In genomic region chr10:68071041-68071440, GRCm38 (mm10) we compare ENCODE assay signal across 24 mouse cellular contexts.
"Had no signal": no experiment of that assay in that cellular context is flagged by ENCODE, and none has a peak within 500 bp of the region (broad histone marks: within the 10 kb centered on the region; RNA-seq: fewer than 3 reads in every experiment).

No protein-coding gene starts in this region.

- ATAC-seq: midbrain, embryonic 13.5 days; midbrain, embryonic 16.5 days had no signal

- H3K27me3 ChIP-seq: kidney, embryonic 15.5 days; limb, embryonic 12.5 days; limb, embryonic 15.5 days; lung, embryonic 15.5 days; megakaryocyte, embryonic 14.5 days; midbrain, embryonic 13.5 days; neural tube, embryonic 13.5 days; stomach, embryonic 15.5 days had no signal

- H3K4me2 ChIP-seq: kidney, embryonic 15.5 days; limb, embryonic 12.5 days; limb, embryonic 15.5 days; lung, embryonic 15.5 days; midbrain, embryonic 13.5 days; neural tube, embryonic 13.5 days; stomach, embryonic 15.5 days had no signal

- H3K27ac ChIP-seq: kidney, embryonic 15.5 days; limb, embryonic 12.5 days; limb, embryonic 15.5 days; liver, embryonic 14.5 days; lung, embryonic 15.5 days; macrophage; midbrain, embryonic 10.5 days; midbrain, embryonic 13.5 days; neural tube, embryonic 13.5 days; stomach, embryonic 15.5 days had no signal

- H3K4me3 ChIP-seq: kidney, embryonic 15.5 days; limb, embryonic 12.5 days; limb, embryonic 15.5 days; lung, embryonic 15.5 days; megakaryocyte, embryonic 14.5 days; midbrain, embryonic 10.5 days; midbrain, embryonic 13.5 days; myocyte; neural tube, embryonic 13.5 days; stomach, embryonic 15.5 days had no signal

- H3K9ac ChIP-seq: kidney, embryonic 15.5 days; limb, embryonic 12.5 days; limb, embryonic 15.5 days; liver, embryonic 14.5 days; lung, embryonic 15.5 days; midbrain, embryonic 13.5 days; neural tube, embryonic 13.5 days; stomach, embryonic 15.5 days had no signal

- H3K9me3 ChIP-seq: kidney, embryonic 15.5 days; limb, embryonic 12.5 days; limb, embryonic 15.5 days; lung, embryonic 15.5 days; megakaryocyte, embryonic 14.5 days; midbrain, embryonic 13.5 days; neural tube, embryonic 13.5 days; stomach, embryonic 15.5 days had no signal

- H3K36me3 ChIP-seq: kidney, embryonic 15.5 days; limb, embryonic 12.5 days; limb, embryonic 15.5 days; lung, embryonic 15.5 days; midbrain, embryonic 10.5 days; midbrain, embryonic 13.5 days; neural tube, embryonic 13.5 days; stomach, embryonic 15.5 days had no signal

- H3K4me1 ChIP-seq: limb, embryonic 12.5 days; limb, embryonic 15.5 days; lung, embryonic 15.5 days; midbrain, embryonic 13.5 days; neural tube, embryonic 13.5 days; stomach, embryonic 15.5 days had no signal

- DNase-seq: kidney, adult 8-10 months; kidney, postnatal 10 days; kidney, postnatal 36 days; left cerebral cortex, postnatal 4 days; lung, adult 18-20 months; lung, postnatal 14 days; retina, postnatal 1 day; right cerebral cortex, postnatal 25 days; spleen, adult 18-20 months; thymus, adult 18-20 months; thymus, postnatal 36 days had no signal
